Mouse (Mus musculus): ENCODE data around the gene Chst1. TPM values are rescaled to one million over a fixed set of nuclear protein-coding genes. Genes with fewer than 3 reads are reported as not detected.

The Chst1 gene
- polyA plus RNA-seq, 1 experiment from 2014 or later = 2.5 TPM

DNA sequence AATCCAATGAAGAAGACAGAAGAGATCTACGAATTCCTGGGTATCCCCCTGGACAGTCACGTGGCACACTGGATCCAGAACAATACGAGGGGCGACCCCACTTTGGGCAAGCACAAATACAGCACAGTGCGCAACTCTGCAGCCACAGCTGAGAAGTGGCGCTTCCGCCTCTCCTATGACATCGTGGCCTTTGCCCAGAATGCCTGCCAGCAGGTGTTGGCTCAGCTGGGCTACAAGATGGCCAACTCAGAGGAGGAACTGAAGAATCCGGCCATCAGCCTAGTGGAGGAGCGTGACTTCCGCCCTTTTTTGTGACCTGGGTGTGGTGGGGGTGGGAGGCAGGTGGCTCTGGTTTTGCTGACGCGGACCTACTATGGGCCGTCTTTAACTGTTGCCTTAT is 14.6 kb downstream of the Chst1 start:
- Histone ChIP-seq H3K9me3 (no peaks in the 10 kb centered on the region), H3K4me3 (no peak overlapping the region), H3K4me1 (peaks cover 3% of the 10 kb centered on the region; the same call in 1 of the 2 replicates), H3K27ac (replicated peaks) (no peak overlapping the region), H3K36me3 (replicated peaks) (no peaks in the 10 kb centered on the region), H3K27me3 (replicated peaks; ENCODE audit: low read depth, poor library complexity, severe bottlenecking) (peaks cover 13% of the 10 kb centered on the region; the same call in 1 of the 2 replicates)
- no peak for DNase-seq (ENCODE audit: low spot score)
- WGBS = 92% methylated on average over 14 of the region's 14 CpGs

GRCm38 (mm10) chr2:92617077-92617756 is 17.7 kb downstream of the Chst1 start:
- WGBS = 86% methylated on average over 16 of the region's 16 CpGs
- DNase-seq (ENCODE audit: low spot score) = no peak
- Histone ChIP-seq H3K4me1 (no peaks in the 10 kb centered on the region; the same call in 1 of the 2 replicates), H3K4me3 (no peak overlapping the region), H3K27me3 (replicated peaks; ENCODE audit: low read depth, poor library complexity, severe bottlenecking) (peaks cover 2% of the 10 kb centered on the region; the same call in 1 of the 2 replicates), H3K27ac (replicated peaks) (no peak overlapping the region), H3K9me3 (no peaks in the 10 kb centered on the region), H3K36me3 (replicated peaks) (no peaks in the 10 kb centered on the region)

DNA sequence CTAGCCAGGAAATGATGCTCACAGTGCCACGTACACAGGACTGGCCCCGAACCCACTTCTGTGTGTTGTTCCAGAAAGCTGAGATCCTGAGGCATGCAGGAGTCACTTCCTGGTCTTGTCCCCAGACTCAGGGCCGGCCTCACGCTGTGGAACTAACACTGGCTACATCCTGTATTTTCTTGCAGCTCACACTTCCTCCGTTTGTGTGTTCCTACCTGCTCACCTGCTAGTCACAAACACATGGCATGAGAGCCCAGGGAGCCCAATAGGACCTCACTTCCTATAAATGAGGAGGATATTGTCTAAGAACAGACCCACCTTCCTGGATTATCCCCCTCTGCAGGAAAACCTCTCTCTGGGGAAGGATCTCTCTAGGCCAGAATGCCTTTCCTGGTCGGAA is 18.5 kb downstream of the Chst1 start:
- H3K27me3 ChIP-seq (replicated peaks; ENCODE audit: low read depth, poor library complexity, severe bottlenecking) = no peaks in the 10 kb centered on the region
- DNase-seq (ENCODE audit: low spot score) = no peak
- WGBS = 69% methylated on average over 6 of the region's 6 CpGs

GRCm38 (mm10) chr2:92627633-92628032 is 28.1 kb downstream of the Chst1 start:
- H3K4me3 ChIP-seq = no peak overlapping the region
- 84% methylated on average over 2 of the region's 2 CpGs for WGBS
- no peak overlapping the region for H3K27ac ChIP-seq (replicated peaks)
- no peaks in the 10 kb centered on the region for H3K36me3 ChIP-seq (replicated peaks)
- no peaks in the 10 kb centered on the region for H3K9me3 ChIP-seq
- H3K4me1 ChIP-seq = no peaks in the 10 kb centered on the region
- DNase-seq (ENCODE audit: low spot score) = no peak
- no peaks in the 10 kb centered on the region for H3K27me3 ChIP-seq (replicated peaks; ENCODE audit: low read depth, poor library complexity, severe bottlenecking)

More for the DNA sequence above, 18.5 kb downstream of the Chst1 start:
- no peak overlapping the region for H3K4me3 ChIP-seq
- H3K27ac ChIP-seq (replicated peaks) = no peak overlapping the region
- no peaks in the 10 kb centered on the region for H3K36me3 ChIP-seq (replicated peaks)
- no peaks in the 10 kb centered on the region; the same call in 1 of the 2 replicates for H3K4me1 ChIP-seq
- H3K9me3 ChIP-seq = no peaks in the 10 kb centered on the region

DNA sequence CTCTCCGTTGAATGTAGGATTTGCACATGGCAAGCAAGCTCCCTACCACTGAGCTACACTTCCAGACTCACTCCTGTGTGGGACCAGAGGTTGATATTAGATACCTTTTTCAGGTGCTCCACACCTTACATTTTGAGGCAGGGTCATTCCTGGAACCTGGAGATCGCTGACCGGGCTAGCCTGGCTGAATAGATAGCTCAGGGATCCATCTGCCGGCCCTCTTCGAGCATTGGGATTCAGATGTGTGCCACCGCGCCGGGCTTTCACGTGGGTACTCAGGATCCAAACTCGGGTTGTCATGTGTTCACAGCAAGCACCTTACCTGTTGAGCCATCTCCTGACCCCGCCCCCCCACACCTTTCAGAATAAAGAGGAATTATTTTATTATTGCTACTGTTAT is 31.3 kb downstream of the Chst1 start:
- DNase-seq (ENCODE audit: low spot score) = no peak
- WGBS = 90% methylated on average over 11 of the region's 11 CpGs
- no peaks in the 10 kb centered on the region for H3K4me1 ChIP-seq
- no peak overlapping the region for H3K27ac ChIP-seq (replicated peaks)
- H3K27me3 ChIP-seq (replicated peaks; ENCODE audit: low read depth, poor library complexity, severe bottlenecking) = no peaks in the 10 kb centered on the region
- no peak overlapping the region for H3K4me3 ChIP-seq
- no peaks in the 10 kb centered on the region for H3K36me3 ChIP-seq (replicated peaks)
- no peaks in the 10 kb centered on the region for H3K9me3 ChIP-seq

DNA sequence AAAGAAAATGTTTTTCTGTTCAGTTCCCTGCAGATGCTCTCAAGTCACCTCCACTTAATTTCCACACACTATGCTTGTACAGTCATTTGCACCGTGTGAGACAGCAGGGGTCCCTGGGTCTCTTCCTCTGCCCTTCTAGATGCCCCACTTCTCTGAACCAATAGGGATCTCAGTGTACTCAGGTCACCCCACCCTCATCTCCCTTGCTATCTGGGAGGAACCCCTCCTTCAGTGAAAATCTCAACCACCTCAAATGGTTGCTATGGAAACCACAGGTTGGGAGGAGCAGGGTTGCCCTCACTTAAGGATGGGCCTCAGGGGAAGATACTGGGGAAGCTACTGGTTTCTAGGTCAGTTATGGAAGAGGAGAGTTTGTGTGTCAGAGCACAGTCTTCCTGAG is 32.5 kb downstream of the Chst1 start:
- Histone ChIP-seq H3K27me3 (replicated peaks; ENCODE audit: low read depth, poor library complexity, severe bottlenecking) (no peaks in the 10 kb centered on the region), H3K27ac (replicated peaks) (no peak overlapping the region), H3K36me3 (replicated peaks) (no peaks in the 10 kb centered on the region), H3K9me3 (no peaks in the 10 kb centered on the region), H3K4me1 (no peaks in the 10 kb centered on the region), H3K4me3 (no peak overlapping the region)
- DNase-seq (ENCODE audit: low spot score) = no peak
- WGBS = 67% methylated on average over 1 of the region's 1 CpGs

DNA sequence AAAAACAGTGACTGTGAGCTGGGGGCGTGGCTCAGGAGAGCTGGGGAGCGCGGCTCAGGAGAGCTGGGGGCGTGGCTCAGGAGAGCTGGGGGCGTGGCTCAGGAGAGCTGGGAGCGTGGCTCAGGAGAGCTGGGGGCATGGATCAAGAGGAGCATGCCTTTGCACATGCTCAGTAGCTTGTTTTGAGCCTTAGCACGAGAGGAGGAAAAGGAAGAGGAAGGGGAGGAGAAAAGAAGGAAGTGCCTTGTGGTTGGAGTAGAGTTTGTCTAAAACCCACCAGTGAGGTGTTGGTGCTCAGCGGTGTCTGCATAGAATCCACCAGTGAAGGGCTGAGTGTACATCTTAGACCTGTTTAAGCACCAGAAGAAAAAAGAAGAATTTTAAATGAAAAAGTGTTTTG is 41.0 kb downstream of the Chst1 start:
- 18% methylated on average over 8 of the region's 8 CpGs for WGBS
- Histone ChIP-seq H3K9me3 (no peaks in the 10 kb centered on the region), H3K27me3 (replicated peaks; ENCODE audit: low read depth, poor library complexity, severe bottlenecking) (no peaks in the 10 kb centered on the region), H3K36me3 (replicated peaks) (no peaks in the 10 kb centered on the region), H3K27ac (replicated peaks) (no peak overlapping the region), H3K4me3 (no peak overlapping the region), H3K4me1 (peaks cover 14% of the 10 kb centered on the region)
- peak; percentile 56 for DNase-seq (ENCODE audit: low spot score)

DNA sequence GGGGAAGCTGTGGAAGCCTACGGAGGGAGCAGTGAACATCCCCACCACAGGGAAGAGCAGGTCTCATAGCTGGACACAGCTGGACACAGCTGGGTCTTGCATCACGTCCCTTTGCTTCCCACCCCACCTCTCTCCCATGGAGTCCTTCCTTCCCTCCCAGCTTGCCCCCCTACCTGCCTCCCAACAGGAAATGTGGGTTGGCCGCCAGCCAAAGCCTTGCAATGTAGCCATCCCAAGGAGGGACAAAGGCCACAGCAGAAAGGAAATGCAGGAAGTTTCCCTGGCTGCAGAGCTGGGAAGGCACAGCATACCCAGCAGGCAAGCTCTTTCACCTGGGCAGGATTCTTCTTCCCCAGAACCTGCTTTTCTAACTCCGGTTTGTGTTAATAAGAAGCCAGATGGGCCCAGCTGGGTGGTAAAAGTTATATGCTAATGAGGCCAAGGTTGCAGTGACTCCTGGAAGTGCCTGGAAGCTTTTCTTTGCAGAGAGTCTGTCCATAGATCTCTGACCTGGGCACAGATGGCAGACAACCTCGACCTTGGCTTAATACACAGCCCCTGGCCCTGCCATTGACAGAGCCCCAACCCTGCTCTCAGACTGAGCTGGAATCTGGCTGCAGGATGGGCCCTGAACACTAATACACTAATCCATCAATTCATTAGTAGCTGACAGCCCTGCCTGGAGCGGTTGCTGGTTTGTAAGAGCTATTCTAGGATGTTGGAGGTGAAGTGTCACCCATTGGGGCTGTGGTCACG is 46.0 kb downstream of the Chst1 start:
- Histone ChIP-seq H3K4me1 (peaks cover 16% of the 10 kb centered on the region), H3K36me3 (replicated peaks) (no peaks in the 10 kb centered on the region), H3K9me3 (no peaks in the 10 kb centered on the region), H3K27me3 (replicated peaks; ENCODE audit: low read depth, poor library complexity, severe bottlenecking) (no peaks in the 10 kb centered on the region), H3K27ac (replicated peaks) (0 out of 2 replicates have a peak overlapping the region, but pooled peaks have one; percentile 3), H3K4me3 (no peak overlapping the region)
- WGBS = 57% methylated on average over 7 of the region's 7 CpGs
- no peak for DNase-seq (ENCODE audit: low spot score)

- Histone ChIP-seq H3K27ac (replicated peaks) (no peak overlapping the region), H3K4me1 (peaks cover 14% of the 10 kb centered on the region), H3K4me3 (no peak overlapping the region), H3K27me3 (replicated peaks; ENCODE audit: low read depth, poor library complexity, severe bottlenecking) (no peaks in the 10 kb centered on the region), H3K9me3 (no peaks in the 10 kb centered on the region), H3K36me3 (replicated peaks) (no peaks in the 10 kb centered on the region)
- WGBS = 67% methylated on average over 5 of the region's 5 CpGs
- no peak for DNase-seq (ENCODE audit: low spot score)
These were observed 49.8 kb downstream of the Chst1 start for GRCm38 (mm10) chr2:92649154-92649801.

GRCm38 (mm10) chr2:92650428-92650827 is 50.9 kb downstream of the Chst1 start:
- peaks cover 9% of the 10 kb centered on the region for H3K4me1 ChIP-seq
- no peaks in the 10 kb centered on the region for H3K36me3 ChIP-seq (replicated peaks)
- H3K27me3 ChIP-seq (replicated peaks; ENCODE audit: low read depth, poor library complexity, severe bottlenecking) = no peaks in the 10 kb centered on the region
- H3K9me3 ChIP-seq = no peaks in the 10 kb centered on the region
- DNase-seq (ENCODE audit: low spot score) = no peak
- H3K4me3 ChIP-seq = no peak overlapping the region
- WGBS = 76% methylated on average over 1 of the region's 1 CpGs
- H3K27ac ChIP-seq (replicated peaks) = no peak overlapping the region

DNA sequence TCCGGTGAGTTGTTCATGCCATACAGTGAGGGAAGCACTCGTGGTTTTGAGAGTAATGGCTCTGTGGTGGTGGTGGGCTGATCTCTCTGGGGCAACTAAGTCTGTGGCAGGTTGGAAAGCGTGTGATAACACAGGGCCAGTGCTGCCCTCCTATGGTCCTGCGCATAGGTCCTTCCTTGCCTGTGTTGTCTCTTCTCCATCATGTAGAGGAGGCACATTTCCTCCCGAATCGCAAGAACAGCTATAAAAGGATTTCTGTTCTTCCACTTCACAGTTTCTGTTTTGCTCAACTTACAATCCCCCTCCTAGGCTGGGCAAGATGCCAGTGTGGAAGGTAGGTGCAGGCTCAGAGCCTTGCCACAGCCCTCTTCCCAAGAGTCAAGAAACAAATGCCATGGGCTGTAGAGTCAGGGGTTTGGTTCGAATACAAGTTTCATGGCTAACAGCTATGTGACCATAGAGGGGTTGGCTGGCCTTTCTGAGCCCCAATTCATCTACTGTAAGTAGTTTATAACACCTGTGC is 51.8 kb downstream of the Chst1 start:
- Histone ChIP-seq H3K9me3 (no peaks in the 10 kb centered on the region), H3K27me3 (replicated peaks; ENCODE audit: low read depth, poor library complexity, severe bottlenecking) (0 out of 2 replicates have a peak, but pooled peaks cover 4% of the 10 kb centered on the region), H3K4me3 (no peak overlapping the region), H3K27ac (replicated peaks) (no peak overlapping the region), H3K36me3 (replicated peaks) (no peaks in the 10 kb centered on the region), H3K4me1 (0 out of 2 replicates have a peak, but pooled peaks cover 4% of the 10 kb centered on the region)
- 86% methylated on average over 7 of the region's 7 CpGs for WGBS
- no peak for DNase-seq (ENCODE audit: low spot score)

DNA sequence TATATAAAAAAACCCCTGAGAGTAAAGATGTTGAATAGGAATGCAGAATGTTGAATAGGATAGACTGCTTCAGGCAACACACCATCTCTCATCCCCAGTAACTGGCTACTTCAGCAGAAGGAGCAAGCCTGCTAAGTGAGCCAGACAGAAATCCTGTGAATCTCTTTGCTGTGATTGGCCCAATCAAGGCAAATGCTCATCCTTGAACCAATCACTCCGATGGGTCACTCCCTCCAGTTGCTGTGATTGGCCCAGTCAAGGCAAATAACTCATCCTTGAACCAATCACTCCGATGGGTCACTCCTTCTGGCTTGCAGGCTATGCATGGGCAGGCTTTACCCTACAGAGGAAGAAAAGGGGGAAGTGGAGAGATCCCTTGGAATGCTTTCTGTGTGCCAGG is 57.7 kb downstream of the Chst1 start:
- peaks cover 16% of the 10 kb centered on the region for H3K4me1 ChIP-seq
- 91% methylated on average over 2 of the region's 2 CpGs for WGBS
- peaks cover 5% of the 10 kb centered on the region; the same call in 1 of the 2 replicates for H3K9me3 ChIP-seq
- no peak overlapping the region for H3K27ac ChIP-seq (replicated peaks)
- no peak for DNase-seq (ENCODE audit: low spot score)
- H3K27me3 ChIP-seq (replicated peaks; ENCODE audit: low read depth, poor library complexity, severe bottlenecking) = 0 out of 2 replicates have a peak, but pooled peaks cover 4% of the 10 kb centered on the region
- no peaks in the 10 kb centered on the region for H3K36me3 ChIP-seq (replicated peaks)
- no peak overlapping the region for H3K4me3 ChIP-seq
